In genomic region chr2:172974701-172975100, GRCm38 (mm10) we compare ENCODE assay signal across 26 mouse cellular contexts. TPM values are rescaled to one million over a fixed set of nuclear protein-coding genes. Genes with fewer than 3 reads are reported as not detected.
DNase-seq lines count a peak whose midpoint lies in the region; ATAC-seq lines count a peak whose summit lies in the region.
"Had no signal": no experiment of that assay in that cellular context is flagged by ENCODE, and none has a peak within 500 bp of the region (broad histone marks: within the 10 kb centered on the region; RNA-seq: fewer than 3 reads in every experiment).

No protein-coding gene starts in this region.

- 0 out of 2 replicates have a peak overlapping the region, but pooled peaks have one; percentile 15 for H3K27ac ChIP-seq in forebrain, embryonic 10.5 days
- no peak overlapping the region for H3K27ac ChIP-seq in forebrain, embryonic 12.5 days
- H3K27ac ChIP-seq in limb, embryonic 10.5 days, result peak overlapping the region; percentile 43
- H3K27ac ChIP-seq: embryonic facial prominence, embryonic 15.5 days; hindbrain, embryonic 13.5 days; limb, embryonic 13.5 days; lung, embryonic 15.5 days; midbrain, embryonic 12.5 days had no signal

- H3K9ac ChIP-seq in forebrain, embryonic 12.5 days, result no peak overlapping the region
- H3K9ac ChIP-seq: embryonic facial prominence, embryonic 15.5 days; hindbrain, embryonic 13.5 days; limb, embryonic 13.5 days; lung, embryonic 15.5 days; midbrain, embryonic 12.5 days had no signal

- H3K9me3 ChIP-seq in forebrain, embryonic 10.5 days, result peaks cover 3% of the 10 kb centered on the region
- H3K9me3 ChIP-seq in forebrain, embryonic 12.5 days, result peaks cover 2% of the 10 kb centered on the region; the same call in 1 of the 2 replicates
- no peaks in the 10 kb centered on the region for H3K9me3 ChIP-seq in limb, embryonic 10.5 days (replicated peaks)
- H3K9me3 ChIP-seq: embryonic facial prominence, embryonic 15.5 days; hindbrain, embryonic 13.5 days; limb, embryonic 13.5 days; lung, embryonic 15.5 days had no signal

- 27% methylated on average over 7 of the region's 7 CpGs for WGBS in forebrain, embryonic 10.5 days
- WGBS in forebrain, embryonic 12.5 days, result 33% methylated on average over 7 of the region's 7 CpGs
- WGBS in limb, embryonic 10.5 days, result 46% methylated on average over 7 of the region's 7 CpGs

- intact Hi-C loops in left cerebral cortex, postnatal 4 days (cut with DNase I), result no loop called here
- intact Hi-C loops in left cerebral cortex, postnatal 25 days (cut with DNase I), result no loop called here

- peaks cover 18% of the 10 kb centered on the region; the same call in 1 of the 2 replicates for H3K27me3 ChIP-seq in forebrain, embryonic 10.5 days (ENCODE audit: poor library complexity, severe bottlenecking)
- H3K27me3 ChIP-seq in forebrain, embryonic 12.5 days, result no peaks in the 10 kb centered on the region
- H3K27me3 ChIP-seq in limb, embryonic 10.5 days (ENCODE audit: low read depth, poor library complexity, severe bottlenecking), result peaks cover 7% of the 10 kb centered on the region; the same call in 1 of the 2 replicates
- H3K27me3 ChIP-seq: embryonic facial prominence, embryonic 15.5 days; limb, embryonic 13.5 days; lung, embryonic 15.5 days; midbrain, embryonic 12.5 days had no signal

- H3K36me3 ChIP-seq in forebrain, embryonic 10.5 days (replicated peaks), result no peaks in the 10 kb centered on the region
- no peaks in the 10 kb centered on the region for H3K36me3 ChIP-seq in forebrain, embryonic 12.5 days (replicated peaks)
- no peaks in the 10 kb centered on the region for H3K36me3 ChIP-seq in limb, embryonic 10.5 days
- H3K36me3 ChIP-seq: embryonic facial prominence, embryonic 15.5 days; hindbrain, embryonic 13.5 days; limb, embryonic 13.5 days; lung, embryonic 15.5 days; midbrain, embryonic 12.5 days had no signal

- no peak for DNase-seq in forebrain, embryonic 10.5 days (ENCODE audit: extremely low spot score, low spot score)
- DNase-seq in left cerebral cortex, postnatal 4 days, result peak; percentile 64
- DNase-seq in left cerebral cortex, postnatal 25 days (ENCODE audit: low spot score in 2 of 2), result no peak
- DNase-seq in Muller cell, postnatal 12 days (ENCODE audit: inconsistent ontology term), result peak; percentile 26
- no peak for DNase-seq in limb, embryonic 10.5 days (ENCODE audit: low spot score)
- no peak for DNase-seq in natural killer cell, adult 2 months (ENCODE audit: low spot score in 2 of 2)
- DNase-seq: adrenal gland, adult 2 months; kidney, adult 9 months; kidney, postnatal 10 days had no signal

- ATAC-seq in forebrain, embryonic 12.5 days (ENCODE audit: low FRiP score), result no peak
- ATAC-seq: forebrain, embryonic 14.5 days had no signal

- H3K4me1 ChIP-seq in forebrain, embryonic 10.5 days, result peaks cover 53% of the 10 kb centered on the region
- peaks cover 25% of the 10 kb centered on the region for H3K4me1 ChIP-seq in forebrain, embryonic 12.5 days
- peaks cover 40% of the 10 kb centered on the region for H3K4me1 ChIP-seq in limb, embryonic 10.5 days

- H3K4me3 ChIP-seq in forebrain, embryonic 10.5 days, result no peak overlapping the region
- H3K4me3 ChIP-seq in forebrain, embryonic 12.5 days (replicated peaks), result no peak overlapping the region
- no peak overlapping the region for H3K4me3 ChIP-seq in limb, embryonic 10.5 days
- H3K4me3 ChIP-seq: embryonic facial prominence, embryonic 15.5 days; hindbrain, embryonic 13.5 days; limb, embryonic 13.5 days; lung, embryonic 15.5 days; midbrain, embryonic 12.5 days had no signal

- no peak overlapping the region for H3K4me2 ChIP-seq in forebrain, embryonic 12.5 days
- H3K4me2 ChIP-seq: embryonic facial prominence, embryonic 15.5 days; heart, embryonic 11.5 days; hindbrain, embryonic 13.5 days; limb, embryonic 13.5 days; liver, embryonic 11.5 days; lung, embryonic 15.5 days; midbrain, embryonic 12.5 days had no signal

RNA-seq across cellular contexts. Expression of gene Spo11, which starts 2.8 kb away (rescaled TPM):
- polyA plus RNA-seq in forebrain, embryonic 10.5 days (2016; fragmentation: Nextera tagmentation; extraction: Ambion mirVana), result 0.42 and 0.73 TPM in 2 replicates
- polyA plus RNA-seq in forebrain, embryonic 12.5 days (2016; fragmentation: Nextera tagmentation; extraction: Ambion mirVana), result 0.27 and 1.0 TPM in 2 replicates
- total RNA-seq in left cerebral cortex, postnatal 4 days (2021), result under 1 TPM; 0.44 to 0.74 TPM
- under 1 TPM; 0.41 to 0.73 TPM for total RNA-seq in left cerebral cortex, postnatal 25 days (2021)
- 0.36 and 0.79 TPM in 2 replicates for polyA plus RNA-seq in limb, embryonic 10.5 days (2016; fragmentation: Nextera tagmentation; extraction: Ambion mirVana)
- total RNA-seq: adrenal gland, adult 2 months; adrenal gland, postnatal 4 days; heart, adult 18-20 months; heart, postnatal 36 days; megakaryocyte progenitor cell, adult 5-6 weeks; MEL had no signal
- polyA plus RNA-seq: adrenal gland, adult 2 months; intestine, postnatal 0 days; liver, embryonic 11.5 days; liver, embryonic 16.5 days had no signal

RNA-seq across cellular contexts. Expression of gene Rae1, which starts 25.2 kb away (rescaled TPM):
- polyA plus RNA-seq in forebrain, embryonic 10.5 days (2016; fragmentation: Nextera tagmentation; extraction: Ambion mirVana), result 168 TPM in 2 replicates
- 122 and 132 TPM in 2 replicates for polyA plus RNA-seq in forebrain, embryonic 12.5 days (2016; fragmentation: Nextera tagmentation; extraction: Ambion mirVana)
- total RNA-seq in left cerebral cortex, postnatal 4 days (2021), result 10 to 100 TPM; 85.7 to 98.0 TPM
- total RNA-seq in left cerebral cortex, postnatal 25 days (2021), result 10 to 100 TPM; 54.5 to 54.8 TPM
- polyA plus RNA-seq in limb, embryonic 10.5 days (2016; fragmentation: Nextera tagmentation; extraction: Ambion mirVana), result 179 and 196 TPM in 2 replicates

RNA-seq across cellular contexts. Expression of gene Bmp7, which starts 34.6 kb away (rescaled TPM):
- polyA plus RNA-seq in forebrain, embryonic 10.5 days (2016; fragmentation: Nextera tagmentation; extraction: Ambion mirVana), result 21.2 and 21.4 TPM in 2 replicates
- 9.5 and 13.2 TPM in 2 replicates for polyA plus RNA-seq in forebrain, embryonic 12.5 days (2016; fragmentation: Nextera tagmentation; extraction: Ambion mirVana)
- total RNA-seq in left cerebral cortex, postnatal 4 days (2021), result 10 to 100 TPM; 13.0 to 14.5 TPM
- total RNA-seq in left cerebral cortex, postnatal 25 days (2021), result 10 to 100 TPM; 10.8 to 12.2 TPM
- 31.3 and 39.5 TPM in 2 replicates for polyA plus RNA-seq in limb, embryonic 10.5 days (2016; fragmentation: Nextera tagmentation; extraction: Ambion mirVana)
- total RNA-seq: common myeloid progenitor, adult 5-6 weeks; megakaryocyte progenitor cell, adult 5-6 weeks; MEL had no signal

RNA-seq across cellular contexts. Expression of gene Rbm38, which starts 45.6 kb away (rescaled TPM):
- polyA plus RNA-seq in forebrain, embryonic 10.5 days (2016; fragmentation: Nextera tagmentation; extraction: Ambion mirVana), result 119 and 123 TPM in 2 replicates
- polyA plus RNA-seq in forebrain, embryonic 12.5 days (2016; fragmentation: Nextera tagmentation; extraction: Ambion mirVana), result 65.0 and 67.6 TPM in 2 replicates
- total RNA-seq in left cerebral cortex, postnatal 4 days (2021), result 1 to 10 TPM; 7.5 to 8.1 TPM
- total RNA-seq in left cerebral cortex, postnatal 25 days (2021), result 1 to 10 TPM; 2.2 to 3.4 TPM
- polyA plus RNA-seq in limb, embryonic 10.5 days (2016; fragmentation: Nextera tagmentation; extraction: Ambion mirVana), result 74.1 and 97.5 TPM in 2 replicates

Comparison
In these comparisons a context has a peak if more than half of its experiments do, and no peak if none do; other contexts are left out.
1. DNase-seq: peak in left cerebral cortex, postnatal 4 days (single experiment) and Muller cell, postnatal 12 days (single experiment); none in forebrain, embryonic 10.5 days (single experiment), left cerebral cortex, postnatal 25 days (0 of 2), limb, embryonic 10.5 days (single experiment) and natural killer cell, adult 2 months (0 of 2).